Mouse (Mus musculus): ENCODE data around the gene Fbll1. TPM values are rescaled to one million over a fixed set of nuclear protein-coding genes. Genes with fewer than 3 reads are reported as not detected.
"Not testable (repeated sequence)": the region's sequence is repeated elsewhere in the genome, so short reads cannot be mapped to it uniquely, and the experiment has no call there.

The Fbll1 gene
- total RNA-seq (2014; fragmentation: Nextera tagmentation), result not detected in 2 replicates
- not detected in 2 replicates for total RNA-seq (2017)

GRCm38 (mm10) chr11:35798874-35799273, at the start of gene Fbll1:
Gene Fbll1, minus strand, starts transcription at chr11:35798884.
- ATAC-seq (replicated peaks; ENCODE audit: poor library complexity, severe bottlenecking), result peak; percentile 89

- no peak for ATAC-seq (replicated peaks; ENCODE audit: poor library complexity, severe bottlenecking)
Measured at GRCm38 (mm10) chr11:35844299-35844698, 45.6 kb upstream of the Fbll1 start.

DNA sequence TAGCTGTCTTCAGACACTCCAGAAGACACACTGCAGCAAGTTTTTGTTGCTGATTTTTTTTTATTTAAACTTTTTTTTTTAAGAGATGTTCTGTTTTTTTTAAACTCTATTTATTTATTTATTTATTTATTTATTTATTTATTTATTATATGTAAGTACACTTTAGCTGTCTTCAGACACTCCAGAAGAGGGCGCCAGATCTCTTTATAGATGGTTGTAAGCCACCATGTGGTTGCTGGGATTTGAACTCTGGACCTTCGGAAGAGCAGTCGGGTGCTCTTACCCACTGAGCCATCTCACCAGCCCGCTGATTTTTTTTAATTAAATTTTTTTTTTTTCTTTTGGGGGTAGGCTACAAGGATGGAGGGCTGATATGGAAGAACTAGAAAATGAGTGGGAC, 43.9 kb upstream of the Fbll1 start:
- ATAC-seq (replicated peaks; ENCODE audit: poor library complexity, severe bottlenecking), result not testable (repeated sequence)

- ATAC-seq (replicated peaks; ENCODE audit: poor library complexity, severe bottlenecking), result peak; percentile 62
Measured at GRCm38 (mm10) chr11:35841738-35842325, 43.1 kb upstream of the Fbll1 start.

DNA sequence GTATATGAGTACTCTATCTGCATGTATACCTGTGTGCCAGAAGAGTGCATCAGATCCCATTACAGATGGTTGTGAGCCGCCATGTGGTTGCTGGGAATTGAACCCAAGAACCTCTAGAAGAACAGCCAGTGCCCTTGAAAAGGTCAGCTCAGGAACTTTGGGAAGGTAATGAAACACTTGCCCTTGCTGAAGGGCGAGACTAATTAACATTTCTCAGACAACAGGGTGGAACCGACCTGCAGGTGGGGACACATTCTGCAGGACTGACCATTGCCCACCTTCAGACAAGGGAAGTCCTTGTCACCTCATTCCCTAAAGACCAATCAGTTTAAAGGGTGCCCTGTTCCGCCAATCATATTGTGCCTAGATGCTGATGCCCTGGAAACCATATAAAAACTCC, 42.1 kb upstream of the Fbll1 start:
- not testable (repeated sequence) for ATAC-seq (replicated peaks; ENCODE audit: poor library complexity, severe bottlenecking)

- no peak for ATAC-seq (replicated peaks; ENCODE audit: poor library complexity, severe bottlenecking)
Measured at GRCm38 (mm10) chr11:35840282-35840681, 41.6 kb upstream of the Fbll1 start.

- peak; percentile 80 for ATAC-seq (replicated peaks; ENCODE audit: poor library complexity, severe bottlenecking)
Measured at GRCm38 (mm10) chr11:35838345-35839338, 40.0 kb upstream of the Fbll1 start.

- no peak for ATAC-seq (replicated peaks; ENCODE audit: poor library complexity, severe bottlenecking)
Measured at GRCm38 (mm10) chr11:35837156-35838126, 38.8 kb upstream of the Fbll1 start.

DNA sequence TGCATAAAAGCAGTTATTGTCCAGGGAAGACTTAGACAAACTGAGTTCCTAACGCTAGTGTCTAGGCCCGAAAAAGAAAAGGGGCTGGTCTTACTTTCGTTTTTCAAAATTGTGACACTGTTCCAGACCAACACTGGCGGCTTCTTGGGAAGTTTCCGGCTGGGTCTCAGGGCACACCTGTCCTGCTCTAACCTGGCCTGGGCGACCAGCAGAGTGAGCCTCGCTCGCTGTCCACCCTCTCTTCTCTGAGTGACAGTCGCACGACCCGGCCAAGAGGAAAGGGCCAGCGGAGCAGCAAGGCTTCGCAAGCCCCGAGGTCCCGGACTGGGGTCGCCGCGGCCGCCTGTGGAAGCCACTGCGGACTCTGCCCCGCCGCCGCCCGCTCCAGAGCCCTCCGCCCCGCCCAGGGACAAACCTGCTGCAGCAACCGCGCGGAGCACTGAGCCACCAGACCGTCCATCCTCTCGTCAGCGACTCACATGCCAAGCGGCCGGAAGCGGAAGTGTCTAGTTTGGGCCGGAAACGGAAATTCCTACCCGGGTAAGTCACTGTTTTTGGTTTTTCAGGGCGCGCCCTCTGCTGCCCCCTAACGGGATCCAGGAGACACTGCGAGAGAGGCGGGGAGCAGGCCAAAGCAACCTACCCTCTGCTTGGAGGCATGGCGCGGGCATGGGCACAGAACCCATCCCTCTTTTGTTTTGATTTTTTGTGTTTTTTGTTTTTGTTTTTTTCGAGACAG, 35.5 kb upstream of the Fbll1 start, which contains the start of gene Rars:
TSS of gene Rars (minus strand) at position 485 of the 739 bp plus-strand sequence.
- peak; percentile 87 for ATAC-seq (replicated peaks; ENCODE audit: poor library complexity, severe bottlenecking)

GRCm38 (mm10) chr11:35833270-35833669, 34.6 kb upstream of the Fbll1 start:
- peak; percentile 28 for ATAC-seq (replicated peaks; ENCODE audit: poor library complexity, severe bottlenecking)

DNA sequence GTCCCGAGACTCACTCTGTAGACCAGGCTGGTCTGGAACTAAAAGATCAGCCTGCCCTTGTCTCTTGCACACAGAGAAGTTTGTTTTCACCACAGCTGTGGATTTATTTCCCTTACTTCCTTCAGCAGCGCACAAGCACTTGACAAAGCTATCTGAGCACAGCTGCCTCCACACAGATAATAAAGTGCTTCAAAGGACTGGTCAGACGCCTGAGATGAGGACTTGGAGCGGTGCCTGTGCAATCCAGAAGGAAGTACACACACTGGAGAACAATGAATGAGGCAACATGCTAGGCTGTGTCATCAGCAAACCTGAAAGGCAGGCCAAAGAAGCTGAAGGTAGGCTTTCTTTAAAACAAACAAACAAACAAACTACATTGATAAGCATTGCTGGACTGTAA, 33.5 kb upstream of the Fbll1 start:
- no peak for ATAC-seq (replicated peaks; ENCODE audit: poor library complexity, severe bottlenecking)

DNA sequence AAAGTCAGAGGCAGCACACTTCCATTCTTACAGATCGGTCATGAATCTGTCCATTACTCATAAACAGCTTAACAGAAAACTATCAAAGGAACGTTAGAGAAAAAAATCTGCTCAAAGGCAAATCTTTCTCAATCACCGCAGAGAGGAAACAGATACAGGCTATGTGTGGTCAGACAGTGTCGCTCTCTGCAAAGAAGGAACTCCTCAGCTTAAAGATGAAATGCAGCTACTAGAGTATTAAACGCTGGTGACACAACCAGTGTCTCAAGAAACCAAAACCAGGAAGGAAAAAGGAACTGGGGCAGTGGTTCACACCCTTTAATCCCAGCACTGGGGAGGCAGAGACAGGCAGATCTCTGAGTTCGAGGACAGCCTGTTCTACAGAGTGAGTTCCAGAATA, 29.0 kb upstream of the Fbll1 start:
- ATAC-seq (replicated peaks; ENCODE audit: poor library complexity, severe bottlenecking), result peak; percentile 97

GRCm38 (mm10) chr11:35816316-35816715, 17.6 kb upstream of the Fbll1 start:
- ATAC-seq (replicated peaks; ENCODE audit: poor library complexity, severe bottlenecking), result no peak

- ATAC-seq (replicated peaks; ENCODE audit: poor library complexity, severe bottlenecking), result no peak
Measured at GRCm38 (mm10) chr11:35811458-35811857, 12.8 kb upstream of the Fbll1 start.

DNA sequence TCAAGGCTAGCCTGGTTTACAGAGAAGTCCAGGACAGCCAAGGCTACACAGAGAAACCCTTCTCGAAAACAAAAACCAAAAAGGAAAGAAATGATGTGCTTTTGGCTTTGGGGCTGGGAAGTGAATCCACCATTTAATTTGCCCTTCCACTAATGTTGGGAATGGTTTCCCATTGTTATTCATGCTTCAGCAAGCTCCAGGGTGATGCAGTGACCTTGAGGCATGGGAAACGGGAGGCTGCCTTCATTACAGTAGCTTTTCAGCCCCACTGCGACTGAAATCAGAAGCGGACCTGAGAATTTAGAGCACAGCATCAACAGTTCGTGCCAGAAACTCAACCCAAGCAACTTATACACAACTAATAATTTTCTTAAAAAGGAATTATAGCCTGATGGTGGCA, 2.6 kb upstream of the Fbll1 start:
- no peak for ATAC-seq (replicated peaks; ENCODE audit: poor library complexity, severe bottlenecking)

GRCm38 (mm10) chr11:35798495-35798820, 226 bp downstream of the Fbll1 start:
- peak; percentile 28 for ATAC-seq (replicated peaks; ENCODE audit: poor library complexity, severe bottlenecking)

DNA sequence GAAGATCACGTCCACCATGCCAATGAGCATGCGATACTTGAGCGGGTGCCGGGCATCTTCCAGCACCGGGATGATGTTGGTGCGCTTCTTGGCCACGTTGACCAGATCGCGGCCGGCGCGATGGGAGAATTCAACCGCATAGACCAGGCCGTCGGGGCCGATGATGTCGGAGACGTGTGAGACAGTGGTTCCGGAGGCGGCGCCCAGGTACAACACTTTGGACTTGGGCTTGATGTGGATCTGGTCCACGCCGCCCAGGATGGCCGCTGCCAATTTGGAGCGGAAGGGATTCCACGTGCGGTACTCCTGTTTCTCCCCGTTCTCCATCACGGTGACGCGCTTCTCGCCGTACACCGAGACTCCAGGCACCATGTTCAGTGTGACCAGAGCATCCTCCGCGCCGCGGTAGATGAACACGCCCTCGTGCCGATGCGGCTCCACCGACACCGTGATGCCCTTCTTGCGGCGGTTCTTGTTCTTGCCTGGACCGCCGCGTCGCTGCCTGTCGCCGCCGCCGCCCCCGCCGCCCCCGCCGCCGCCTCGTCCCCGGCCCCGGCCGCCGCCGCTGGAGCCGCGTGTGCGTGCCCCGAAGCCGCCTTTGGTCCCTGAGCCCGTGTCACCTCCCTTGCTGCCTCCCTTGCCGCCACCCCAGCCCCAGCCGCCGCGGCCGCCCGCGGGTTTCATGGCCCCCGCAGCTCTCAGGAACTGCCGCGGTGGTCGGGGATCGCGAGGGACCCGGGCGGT, 761 bp downstream of the Fbll1 start:
- ATAC-seq (replicated peaks; ENCODE audit: poor library complexity, severe bottlenecking), result peak; percentile 13; the same call in 1 of the 2 replicates

GRCm38 (mm10) chr11:35792800-35793199, 5.9 kb downstream of the Fbll1 start:
- not testable (repeated sequence) for ATAC-seq (replicated peaks; ENCODE audit: poor library complexity, severe bottlenecking)

- no peak for ATAC-seq (replicated peaks; ENCODE audit: poor library complexity, severe bottlenecking)
Measured at GRCm38 (mm10) chr11:35788443-35788842, 10.2 kb downstream of the Fbll1 start.

Measured in granulocyte monocyte progenitor cell, adult 5-6 weeks (primary cell).